Mouse (Mus musculus): Measurements from ENCODE around the gene Zrsr1. TPM values are rescaled to one million over a fixed set of nuclear protein-coding genes. Genes with fewer than 3 reads are reported as not detected.

Gene Zrsr1
- 10 to 100 TPM; 14.4 to 16.2 TPM for total RNA-seq (2023)

DNA sequence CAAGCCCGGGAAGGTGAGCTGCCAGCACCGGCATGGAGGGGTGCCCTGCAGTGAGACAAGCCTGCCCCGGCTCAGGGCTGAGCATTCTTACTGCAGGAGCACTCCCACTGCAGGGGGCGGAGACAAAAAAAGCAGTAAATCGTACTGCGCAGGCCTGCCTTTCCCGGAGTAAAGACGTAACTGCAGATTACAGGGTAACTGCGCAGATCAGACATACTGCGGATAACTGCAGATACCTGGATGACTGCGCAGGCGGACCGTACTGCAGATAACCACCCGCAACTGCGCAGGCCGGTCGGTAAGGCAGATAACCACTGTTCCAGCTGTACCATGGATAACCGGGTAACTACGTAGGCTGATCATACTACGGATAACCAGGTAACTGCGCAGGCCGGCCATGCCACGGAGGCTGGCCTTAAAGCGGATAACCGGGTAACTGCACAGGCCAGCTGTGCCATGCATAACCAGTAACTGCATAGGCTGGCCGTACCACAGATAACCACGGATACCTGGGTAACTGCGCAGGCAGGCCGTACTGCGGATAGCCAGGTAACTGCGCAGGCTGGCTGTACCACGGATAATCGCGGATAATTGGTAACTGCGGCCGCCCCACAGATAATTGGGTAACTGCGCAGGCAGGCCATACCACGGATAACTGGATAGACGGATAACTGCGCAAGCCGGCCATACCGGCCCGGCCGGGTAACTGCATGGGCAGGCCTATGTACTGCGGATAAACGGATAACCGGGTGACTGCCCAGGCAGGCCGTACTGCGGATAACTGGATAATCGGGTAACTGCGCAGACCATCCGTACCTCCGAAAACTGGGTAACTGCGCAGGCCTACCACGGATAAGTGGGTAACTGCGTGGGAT lies at the start of gene Zrsr1:
Zrsr1 (plus strand) TSS at position 171 of the 875 bp plus-strand sequence.

DNA sequence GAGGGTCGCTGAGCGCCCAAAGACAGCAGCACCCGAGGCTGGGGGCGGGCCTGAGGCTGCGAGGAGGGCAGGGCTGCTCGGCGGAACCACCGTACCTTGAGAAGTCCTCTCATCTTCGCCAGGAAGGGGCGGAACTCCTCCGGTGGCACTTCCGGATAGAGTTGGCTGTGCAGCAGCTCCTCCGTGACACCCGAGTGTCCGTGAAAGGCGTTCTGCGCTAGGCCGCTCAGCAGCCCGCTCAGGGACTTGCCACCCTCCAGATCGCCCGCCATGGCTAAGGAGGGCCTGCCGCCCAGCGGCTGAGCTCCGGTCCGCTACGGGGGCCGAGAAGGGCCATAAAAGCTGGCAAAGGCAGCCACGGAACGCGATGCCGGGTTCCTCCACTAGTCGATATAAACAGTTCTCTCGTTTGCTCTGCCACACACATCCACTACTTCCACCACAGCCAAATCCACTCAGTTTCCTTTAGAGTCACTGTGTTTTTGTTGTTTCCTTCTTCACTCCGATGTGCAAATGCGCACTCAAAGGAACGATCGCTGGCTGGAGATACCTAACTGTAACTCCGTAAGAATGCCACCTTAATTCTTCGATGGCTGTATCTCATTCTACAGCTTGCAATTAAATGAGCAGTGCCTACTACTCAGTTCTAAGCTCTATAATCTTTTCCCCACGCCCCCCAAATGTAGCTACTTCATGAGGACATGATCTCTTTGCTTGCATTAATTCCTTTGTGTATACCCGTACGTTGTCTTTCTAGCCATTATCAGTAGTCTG lies 10.4 kb downstream of the Zrsr1 start, which contains the start of the genes Gm28048 and Commd1:
Gm28048 (minus strand) TSS at position 107 of the 774 bp plus-strand sequence.
Commd1 (minus strand) TSS at position 399 of the 774 bp plus-strand sequence.

DNA sequence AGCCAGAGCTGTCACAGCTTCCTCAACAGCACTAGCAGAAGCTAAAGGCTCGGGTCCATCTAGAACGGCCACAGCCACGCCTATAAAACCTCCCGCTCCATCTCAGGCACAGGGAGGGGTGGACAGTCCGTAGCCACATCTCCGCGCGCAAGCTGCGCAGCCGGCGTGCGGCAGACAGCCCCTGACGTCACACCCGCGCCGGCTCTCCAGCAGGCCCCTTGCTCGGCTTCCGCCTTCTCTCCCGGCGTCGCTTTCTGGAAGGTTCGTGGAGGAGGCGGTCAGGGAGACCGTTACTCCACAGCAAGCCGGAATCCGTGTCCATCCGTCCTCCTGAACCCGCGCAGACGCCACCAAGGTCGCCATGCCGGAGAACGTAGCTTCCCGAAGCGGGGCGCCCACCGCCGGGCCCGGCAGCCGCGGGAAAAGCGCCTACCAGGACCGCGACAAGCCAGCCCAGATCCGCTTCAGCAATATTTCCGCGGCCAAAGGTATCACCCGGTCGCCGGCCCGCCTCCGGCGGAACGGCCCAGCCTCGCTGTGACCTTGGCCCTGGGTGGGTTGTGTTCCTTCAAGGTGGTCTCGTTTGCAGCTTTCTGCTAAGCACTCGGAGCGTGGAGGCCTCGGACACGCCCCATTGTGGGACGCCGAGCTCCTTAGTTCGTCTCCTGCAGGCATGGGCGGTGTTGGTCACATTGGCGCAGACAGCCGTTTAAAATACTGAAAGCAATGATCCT lies 18.8 kb downstream of the Zrsr1 start, which contains the start of gene Cct4:
Cct4 (plus strand) TSS at position 127 of the 734 bp plus-strand sequence.

DNA sequence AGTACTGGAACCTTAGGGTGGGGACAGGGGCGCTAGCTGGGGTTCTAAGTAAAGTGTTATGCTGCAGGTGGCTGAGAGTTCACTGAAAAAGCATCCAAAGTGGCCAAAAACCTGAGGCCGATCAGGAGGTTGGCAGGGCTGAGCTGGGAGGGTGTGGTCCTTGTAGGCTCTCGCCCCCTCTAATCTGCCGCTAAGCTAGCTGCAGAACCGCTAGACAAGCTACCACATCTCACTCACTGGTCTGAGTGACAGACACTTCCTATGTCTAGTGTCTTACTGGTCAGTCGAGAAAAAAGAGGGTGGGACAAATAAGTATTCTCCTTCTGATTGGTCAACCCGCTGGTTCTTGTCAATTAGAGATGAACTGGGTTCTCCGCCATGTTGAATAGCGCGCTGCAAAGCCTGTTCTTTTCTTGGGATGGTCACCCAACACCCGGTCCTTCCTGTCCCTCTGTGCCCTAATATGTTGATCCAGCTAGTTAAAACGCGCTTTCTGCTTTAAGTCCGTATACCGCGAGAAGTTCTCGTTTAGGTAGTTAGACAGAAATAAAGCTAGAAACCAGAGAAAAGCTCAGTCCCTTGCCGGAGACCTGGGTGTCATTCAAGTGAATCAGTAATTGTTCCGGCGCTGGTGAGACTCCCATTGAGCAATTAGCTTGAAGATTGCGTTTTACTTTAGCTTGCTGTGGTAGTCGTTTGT lies 35.8 kb downstream of the Zrsr1 start, which contains the start of gene Fam161a:
Fam161a (plus strand) TSS at position 51 of the 700 bp plus-strand sequence.

Other genes starting within 250 kb of the Zrsr1 start
- 10 to 100 TPM; 47.2 to 53.7 TPM for gene B3gnt2, start 111.0 kb upstream of the Zrsr1 start, total RNA-seq (2023)
- 10 to 100 TPM; 23.5 to 33.7 TPM for gene Gm28048, start 10.1 kb downstream of the Zrsr1 start, total RNA-seq (2023)
- 10 to 100 TPM; 61.0 to 61.9 TPM for gene Commd1, start 10.4 kb downstream of the Zrsr1 start, total RNA-seq (2023)
- 10 to 100 TPM; 91.9 to 99.5 TPM for gene Cct4, start 18.5 kb downstream of the Zrsr1 start, total RNA-seq (2023)
- 1 to 10 TPM; 3.7 to 3.8 TPM for gene Fam161a, start 35.5 kb downstream of the Zrsr1 start, total RNA-seq (2023)